Mouse (Mus musculus) ES-E14 (cell line): ENCODE results near the gene Kcna10.

ENCODE experiments used
- HCFC1 ChIP-seq: IDR thresholded peaks from 2 replicates; pipeline ENCODE4 v1.6.1; 2012; ENCODE audit warnings: low read length, inconsistent platforms, borderline replicate concordance; ENCODE audit not compliant: insufficient read depth
- ZNF384 ChIP-seq: IDR thresholded peaks from 2 replicates; pipeline ENCODE4 v1.6.1; 2012; ENCODE audit warnings: low read depth, low read length, inconsistent platforms

- no peak for TF ChIP-seq HCFC1
- no peak for TF ChIP-seq ZNF384
Measured at GRCm38 (mm10) chr3:107229221-107229620, 46.4 kb downstream of the Kcna10 start.
